Mouse (Mus musculus) midbrain, embryonic 14.5 days (tissue): ENCODE results near the gene Ncam2. TPM values are rescaled to one million over a fixed set of nuclear protein-coding genes. Genes with fewer than 3 reads are reported as not detected.
A peak's percentile ranks its signal among the peaks of the same experiment; 100 is the strongest.

Source experiments
- ATAC-seq: fragments of 200-750 bp; cut with Nextera tagmentation; 2 replicates; pipeline ENCODE4 v1.8.0; 2017; ENCODE audit warnings: moderate number of reproducible peaks, moderate library complexity; ENCODE audit not compliant: low FRiP score, low TSS enrichment
- DNase-seq: peaks from one replicate; pipeline ENCODE4 v3.0.0-alpha.2; 2015
- H3K27ac ChIP-seq: fragments of 300-500 bp; sonication (generic); replicated peaks from 2 replicates; pipeline ENCODE4 v1.5.1; 2014; ENCODE audit warnings: mild to moderate bottlenecking, low read depth, low read length, moderate library complexity
- H3K27me3 ChIP-seq: fragments of 300-500 bp; sonication (generic); 2 replicates; pipeline ENCODE4 v1.6.1; 2014; ENCODE audit warnings: low read length, control low read depth, mixed read lengths; ENCODE audit not compliant: control insufficient read depth, insufficient read depth
- H3K36me3 ChIP-seq: fragments of 300-500 bp; sonication (generic); 2 replicates; pipeline ENCODE4 v1.6.1; 2014; ENCODE audit warnings: low read length, control low read depth; ENCODE audit not compliant: control insufficient read depth, insufficient read depth
- H3K4me1 ChIP-seq: fragments of 300-500 bp; sonication (generic); 2 replicates; pipeline ENCODE4 v1.6.1; 2014; ENCODE audit warnings: mild to moderate bottlenecking, antibody characterized with exemption, low read length, control low read depth; ENCODE audit not compliant: control insufficient read depth, insufficient read depth
- H3K4me2 ChIP-seq: fragments of 300-500 bp; sonication (generic); 2 replicates; pipeline ENCODE4 v1.6.1; 2014; ENCODE audit warnings: mild to moderate bottlenecking, low read length, moderate library complexity
- H3K4me3 ChIP-seq: fragments of 300-500 bp; sonication (generic); replicated peaks from 2 replicates; pipeline ENCODE4 v1.5.1; 2014; ENCODE audit warnings: low read depth, low read length
- H3K9ac ChIP-seq: fragments of 300-500 bp; sonication (generic); replicated peaks from 2 replicates; pipeline ENCODE4 v1.6.1; 2014; ENCODE audit warnings: mild to moderate bottlenecking, low read length, moderate library complexity
- H3K9me3 ChIP-seq: fragments of 300-500 bp; sonication (generic); 2 replicates; pipeline ENCODE4 v1.6.1; 2016; ENCODE audit warnings: low read length, control low read depth, mixed read lengths; ENCODE audit not compliant: control insufficient read depth
- WGBS: fragments of 180-500 bp; shearing (Covaris S2); extraction: QIAGEN DNeasy Blood & Tissue Kit; methylation state at CpG from one replicate; pipeline ENCODE4 v1.1.7; 2014; 5-methylcytosine and 5-hydroxymethylcytosine counted together
- polyA plus RNA-seq: library from polyadenylated mRNA; unstranded; fragments of >200 nt; fragmentation: Nextera tagmentation; extraction: Ambion mirVana; gene quantifications from 2 replicates; pipeline ENCODE4 v1.2.1, GENCODE M21; 2014

Gene Ncam2
- polyA plus RNA-seq, 1 experiment from 2014 or later: 25.0 TPM

DNA sequence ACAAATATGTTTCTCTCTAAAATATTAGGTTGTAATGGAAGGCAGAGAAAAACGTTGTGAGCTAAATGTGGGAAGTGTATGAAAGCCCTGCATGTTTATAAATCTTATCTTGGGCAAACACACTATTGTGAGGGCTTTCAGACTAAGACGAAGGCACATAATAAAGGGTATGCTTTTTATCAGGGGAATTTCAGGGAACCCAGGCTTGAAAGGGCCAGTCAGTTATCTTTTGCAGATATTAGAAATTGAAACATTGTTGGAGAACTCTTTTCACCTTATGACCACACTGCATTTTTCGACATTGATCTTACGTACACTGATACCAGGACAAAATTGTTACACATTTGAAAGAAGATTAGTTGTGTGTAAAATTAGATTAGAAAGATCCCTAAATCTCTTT is 423.3 kb downstream of the Ncam2 start:
- H3K4me2 ChIP-seq: no peak overlapping the region
- ATAC-seq: no peak
- no peaks in the 10 kb centered on the region for H3K9me3 ChIP-seq
- no peak overlapping the region for H3K4me3 ChIP-seq
- H3K27ac ChIP-seq: no peak overlapping the region
- WGBS: 54% methylated on average over 4 of the region's 4 CpGs
- no peaks in the 10 kb centered on the region for H3K4me1 ChIP-seq
- H3K27me3 ChIP-seq: no peaks in the 10 kb centered on the region
- no peak overlapping the region for H3K9ac ChIP-seq
- DNase-seq: no peak
- no peaks in the 10 kb centered on the region for H3K36me3 ChIP-seq

DNA sequence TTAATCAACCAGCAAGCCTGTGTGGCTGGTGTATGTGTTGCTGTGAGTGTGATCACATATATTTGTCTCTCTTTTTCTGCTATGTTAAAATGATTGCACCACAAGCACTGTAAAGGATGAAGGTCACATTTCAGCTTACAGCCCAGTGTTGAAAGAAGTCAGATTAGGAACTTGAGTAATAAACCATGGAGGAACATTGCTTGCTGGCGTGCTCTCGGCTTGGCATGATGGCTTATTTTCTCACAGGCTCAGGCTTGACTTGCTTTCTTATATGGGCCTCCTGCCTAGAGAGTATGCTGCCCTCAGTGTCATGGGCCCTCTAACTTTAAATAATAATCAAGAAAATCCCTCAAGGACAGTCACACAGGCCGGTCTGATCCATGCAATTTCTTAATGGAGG is 449.8 kb downstream of the Ncam2 start:
- Histone ChIP-seq H3K27ac (no peak overlapping the region), H3K4me1 (no peaks in the 10 kb centered on the region), H3K36me3 (no peaks in the 10 kb centered on the region), H3K9me3 (no peaks in the 10 kb centered on the region), H3K4me3 (no peak overlapping the region), H3K9ac (no peak overlapping the region), H3K4me2 (no peak overlapping the region), H3K27me3 (no peaks in the 10 kb centered on the region)
- no peak for ATAC-seq
- WGBS: 84% methylated on average over 3 of the region's 3 CpGs
- DNase-seq: no peak

DNA sequence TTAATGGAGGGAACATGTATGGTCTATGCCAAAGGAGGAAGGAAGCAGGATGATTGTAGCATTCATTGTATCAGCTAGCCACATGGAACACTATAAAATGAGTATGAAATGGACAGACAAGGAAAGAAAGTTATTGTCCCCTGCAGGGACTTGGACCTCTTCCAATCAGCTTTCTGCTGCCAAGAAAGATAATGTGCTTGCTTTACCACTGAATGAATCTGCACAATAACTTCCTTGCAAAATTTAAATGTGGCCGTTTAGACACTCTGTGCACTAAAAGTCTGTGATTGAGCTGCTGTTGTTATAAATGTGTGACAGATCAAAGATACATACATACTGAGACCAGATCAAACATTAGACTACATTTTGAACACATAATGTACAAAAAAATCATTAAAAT is 451.1 kb downstream of the Ncam2 start:
- H3K27me3 ChIP-seq: no peaks in the 10 kb centered on the region
- no peaks in the 10 kb centered on the region for H3K4me1 ChIP-seq
- no peak for ATAC-seq
- peak; percentile 56 for DNase-seq
- H3K4me3 ChIP-seq: no peak overlapping the region
- 36% methylated on average over 1 of the region's 1 CpGs for WGBS
- H3K27ac ChIP-seq: no peak overlapping the region
- no peak overlapping the region for H3K4me2 ChIP-seq
- H3K36me3 ChIP-seq: no peaks in the 10 kb centered on the region
- H3K9me3 ChIP-seq: no peaks in the 10 kb centered on the region
- H3K9ac ChIP-seq: no peak overlapping the region

DNA sequence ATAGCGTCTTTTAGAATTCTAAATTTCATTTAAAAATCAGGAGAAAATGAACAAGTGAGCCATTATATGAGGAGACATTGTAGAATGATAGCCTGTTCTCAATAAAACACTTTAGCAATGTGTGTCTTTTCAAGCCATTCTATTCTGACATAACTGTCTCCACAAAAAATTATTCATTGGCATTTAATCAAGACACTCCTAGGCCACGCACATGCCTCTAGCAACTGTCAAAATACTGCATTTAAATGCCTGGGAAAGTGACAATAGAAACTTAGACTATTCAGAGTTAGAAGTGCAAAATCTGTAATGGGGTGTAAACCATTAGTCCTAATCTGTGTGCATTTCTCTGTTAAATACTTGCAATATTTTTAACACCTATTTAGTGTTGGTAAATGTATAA is 456.1 kb downstream of the Ncam2 start:
- H3K9ac ChIP-seq: no peak overlapping the region
- ATAC-seq (no peak), DNase-seq (no peak)
- H3K4me3 ChIP-seq: no peak overlapping the region
- no peaks in the 10 kb centered on the region for H3K36me3 ChIP-seq
- WGBS: 72% methylated on average over 2 of the region's 2 CpGs
- H3K9me3 ChIP-seq: no peaks in the 10 kb centered on the region
- H3K4me2 ChIP-seq: no peak overlapping the region
- H3K4me1 ChIP-seq: no peaks in the 10 kb centered on the region
- no peaks in the 10 kb centered on the region for H3K27me3 ChIP-seq
- H3K27ac ChIP-seq: no peak overlapping the region

GRCm38 (mm10) chr16:81673866-81674265 is 473.4 kb downstream of the Ncam2 start:
- DNase-seq (no peak), ATAC-seq (no peak)
- 85% methylated on average over 1 of the region's 1 CpGs for WGBS
- no peaks in the 10 kb centered on the region for H3K36me3 ChIP-seq
- no peak overlapping the region for H3K4me3 ChIP-seq
- no peak overlapping the region for H3K27ac ChIP-seq
- H3K9ac ChIP-seq: no peak overlapping the region
- H3K9me3 ChIP-seq: no peaks in the 10 kb centered on the region
- H3K4me1 ChIP-seq: no peaks in the 10 kb centered on the region
- no peaks in the 10 kb centered on the region for H3K27me3 ChIP-seq
- no peak overlapping the region for H3K4me2 ChIP-seq

GRCm38 (mm10) chr16:81675546-81675945 is 475.0 kb downstream of the Ncam2 start:
- ATAC-seq: no peak
- Histone ChIP-seq H3K9me3 (no peaks in the 10 kb centered on the region), H3K9ac (no peak overlapping the region), H3K27ac (no peak overlapping the region), H3K4me2 (no peak overlapping the region), H3K4me3 (no peak overlapping the region), H3K27me3 (no peaks in the 10 kb centered on the region), H3K4me1 (no peaks in the 10 kb centered on the region), H3K36me3 (no peaks in the 10 kb centered on the region)
- 88% methylated on average over 1 of the region's 1 CpGs for WGBS
- DNase-seq: no peak
